Mouse (Mus musculus) cerebellum, adult 2 months (tissue): ENCODE results near the gene Zfhx3.

Experiments
- CTCF ChIP-seq: fragments of 200-500 bp; IDR thresholded peaks from 2 replicates; pipeline ENCODE4 v1.5.1; 2011; ENCODE audit warnings: low read depth, mild to moderate bottlenecking, control low read depth, low read length, moderate library complexity, borderline replicate concordance; ENCODE audit not compliant: insufficient read depth
- POLR2A ChIP-seq: fragments of 200-500 bp; IDR thresholded peaks from 2 replicates; pipeline ENCODE4 v1.6.1; 2011; ENCODE audit warnings: low read length, control low read depth, borderline replicate concordance; ENCODE audit not compliant: insufficient read depth

DNA sequence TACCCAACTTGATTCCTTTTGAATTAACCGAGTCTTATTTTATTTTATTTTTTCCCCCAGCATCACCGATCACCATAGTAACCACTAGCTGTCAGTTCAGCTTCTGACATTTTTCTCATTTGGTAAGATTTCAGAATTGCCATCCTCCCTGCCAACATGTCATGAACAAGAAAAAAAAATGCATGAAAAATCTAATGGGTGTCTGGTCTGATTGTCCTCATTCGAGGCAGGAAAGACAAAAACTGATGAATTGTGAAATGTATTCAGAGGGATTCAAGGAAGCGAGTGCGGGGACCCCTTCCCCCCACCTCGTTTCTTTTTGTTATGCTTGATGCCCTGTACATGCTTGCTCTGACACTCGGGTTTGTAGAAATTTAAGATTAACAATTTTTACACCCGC, 15.1 kb downstream of the Zfhx3 start:
- TF ChIP-seq CTCF (no peak), POLR2A (no peak)
